Mouse (Mus musculus): Measurements from ENCODE around the gene 1700020A23Rik.

DNA sequence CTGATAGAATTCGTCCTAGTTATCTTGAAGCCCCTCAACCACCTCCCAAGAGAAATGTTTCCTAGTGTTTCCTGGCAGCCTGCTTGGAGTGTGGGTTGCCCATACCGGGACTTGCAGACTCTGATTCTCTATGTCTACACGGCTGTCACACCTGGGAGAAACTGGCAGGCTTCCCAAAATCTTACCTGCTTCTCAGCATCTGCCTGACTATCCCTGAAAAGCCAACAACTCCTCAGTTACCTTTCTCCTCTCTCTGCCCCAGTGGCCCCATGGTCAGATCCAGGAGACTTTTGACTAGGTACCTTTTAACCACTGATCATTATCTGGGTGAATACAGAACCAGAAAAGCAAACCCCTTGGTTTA, 46.6 kb downstream of the 1700020A23Rik start:
- TF ChIP-seq CTCF (IDR thresholded peaks at IDR 0.05; ENCODE audit: borderline replicate concordance, extremely low read depth, insufficient read depth, insufficient read length), result no peak
- TF ChIP-seq POLR2A (IDR thresholded peaks at IDR 0.05; ENCODE audit: borderline replicate concordance, extremely low read depth, insufficient read depth, insufficient read length, poor library complexity, severe bottlenecking), result no peak
